Mouse (Mus musculus) ES-Bruce4 (cell line): ENCODE measurements around the gene Gm10100.
"Not testable (repeated sequence)": the region's sequence is repeated elsewhere in the genome, so short reads cannot be mapped to it uniquely, and the experiment has no call there.

Experiments used
- CTCF ChIP-seq: IDR thresholded peaks from one replicate; pipeline ENCODE4 v1.8.1; 2011; ENCODE audit warnings: low read depth, low read length
- EP300 ChIP-seq: IDR thresholded peaks from 2 replicates; pipeline ENCODE4 v1.6.1; 2011; ENCODE audit warnings: low read depth, low read length; ENCODE audit not compliant: insufficient read depth
- POLR2A ChIP-seq: IDR thresholded peaks from one replicate; pipeline ENCODE4 v1.8.1; 2011; ENCODE audit warnings: low read length; ENCODE audit not compliant: insufficient read depth

DNA sequence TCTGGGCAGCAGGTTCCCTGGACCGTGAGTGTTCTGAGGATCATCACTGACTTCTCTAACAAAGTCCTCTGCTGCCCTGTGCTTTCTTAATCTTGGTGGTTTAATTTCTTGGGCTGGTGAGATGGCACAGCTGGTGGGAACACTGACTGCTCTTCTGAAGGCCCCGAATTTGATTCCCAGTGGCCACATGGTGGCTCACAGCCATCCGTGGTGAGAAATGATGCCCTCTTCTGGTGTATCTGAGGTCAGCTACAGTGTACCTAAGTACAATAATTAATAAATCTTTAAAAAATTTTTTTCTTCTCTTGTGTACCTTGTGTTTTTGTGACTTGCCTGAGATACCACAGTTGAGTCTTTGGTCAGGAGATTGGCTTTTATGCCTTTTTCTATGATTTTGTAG lies 26.0 kb downstream of the Gm10100 start:
- peak; percentile 39 for TF ChIP-seq CTCF
- TF ChIP-seq POLR2A, EP300: not testable (repeated sequence)
